Mouse (Mus musculus) kidney, postnatal 0 days (tissue): Measurements from ENCODE around the gene Otor. TPM values are rescaled to one million over a fixed set of nuclear protein-coding genes. Genes with fewer than 3 reads are reported as not detected.

Experiments used
- ATAC-seq: fragments of 200-750 bp; cut with Nextera tagmentation; replicated peaks from 2 replicates; pipeline ENCODE4 v1.8.0; 2017; ENCODE audit warnings: low read depth, moderate number of reproducible peaks, moderate TSS enrichment, moderate library complexity; ENCODE audit not compliant: low FRiP score
- DNase-seq: peaks from one replicate; pipeline ENCODE4 v3.0.0-alpha.2; 2016; ENCODE audit warnings: low spot score
- H3K27ac ChIP-seq: fragments of 300-500 bp; sonication (generic); 2 replicates; pipeline ENCODE4 v1.5.1; 2014; ENCODE audit warnings: mild to moderate bottlenecking
- H3K27me3 ChIP-seq: fragments of 300-500 bp; sonication (generic); 2 replicates; pipeline ENCODE4 v1.6.1; 2014; ENCODE audit warnings: low read length, mixed read lengths; ENCODE audit not compliant: insufficient read depth
- H3K36me3 ChIP-seq: fragments of 300-500 bp; sonication (generic); 2 replicates; pipeline ENCODE4 v1.6.1; 2014; ENCODE audit warnings: low read length, mixed read lengths; ENCODE audit not compliant: insufficient read depth
- H3K4me1 ChIP-seq: fragments of 300-500 bp; sonication (generic); replicated peaks from 2 replicates; pipeline ENCODE4 v1.6.1; 2014; ENCODE audit warnings: antibody characterized with exemption, low read length, mixed read lengths; ENCODE audit not compliant: insufficient read depth
- H3K4me2 ChIP-seq: fragments of 300-500 bp; sonication (generic); 2 replicates; pipeline ENCODE4 v1.6.1; 2014; ENCODE audit warnings: mild to moderate bottlenecking, low read length, moderate library complexity, mixed read lengths
- H3K4me3 ChIP-seq: fragments of 300-500 bp; sonication (generic); replicated peaks from 2 replicates; pipeline ENCODE4 v1.5.1; 2014; ENCODE audit warnings: low read depth, low read length
- H3K9ac ChIP-seq: fragments of 300-500 bp; sonication (generic); 2 replicates; pipeline ENCODE4 v1.6.1; 2014; ENCODE audit warnings: low read depth, low read length
- H3K9me3 ChIP-seq: fragments of 300-500 bp; sonication (generic); replicated peaks from 2 replicates; pipeline ENCODE4 v1.6.1; 2016; ENCODE audit warnings: low read length, inconsistent platforms, mixed read lengths
- CTCF ChIP-seq: IDR thresholded peaks from 2 replicates; pipeline ENCODE4 v1.5.1; 2016; ENCODE audit warnings: antibody characterized with exemption, low read depth, mild to moderate bottlenecking, moderate library complexity
- WGBS: fragments of 180-500 bp; shearing (Covaris S2); extraction: QIAGEN DNeasy Blood & Tissue Kit; methylation state at CpG from one replicate; pipeline ENCODE4 v1.1.7; 2014; 5-methylcytosine and 5-hydroxymethylcytosine counted together
- polyA plus RNA-seq: library from polyadenylated mRNA; unstranded; fragments of >200 nt; fragmentation: Nextera tagmentation; extraction: Ambion mirVana; gene quantifications from 2 replicates; pipeline ENCODE4 v1.2.1, GENCODE M21; 2015

The Otor gene
- polyA plus RNA-seq, 1 experiment from 2014 or later = not detected

DNA sequence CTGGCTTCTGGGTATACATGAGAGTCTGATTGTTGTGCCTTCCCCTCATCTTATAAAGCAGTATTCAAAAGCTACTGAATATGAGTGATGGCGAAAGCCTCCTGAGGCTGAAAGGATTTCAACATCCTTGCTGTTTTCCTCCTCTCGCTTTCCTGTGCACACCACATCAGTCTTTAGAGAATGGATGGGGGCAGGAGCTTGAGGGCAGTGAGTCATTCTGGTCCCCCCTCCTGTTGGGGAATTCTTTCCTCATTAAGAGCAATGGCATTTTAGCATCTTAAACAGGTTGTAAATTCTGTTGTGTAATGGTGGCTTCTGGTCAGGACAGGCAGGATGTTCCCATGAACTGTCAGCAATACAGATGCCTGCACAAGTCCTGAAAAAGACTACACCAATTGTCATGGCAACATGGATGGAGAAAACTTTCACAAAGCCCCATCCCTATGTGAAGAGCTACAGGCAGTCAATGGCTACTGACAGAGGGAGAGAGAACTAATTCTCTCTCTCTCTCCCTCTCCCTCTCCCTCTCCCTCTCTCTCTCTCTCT, 6.7 kb downstream of the Otor start:
- no peaks in the 10 kb centered on the region for H3K27me3 ChIP-seq
- H3K27ac ChIP-seq = no peak overlapping the region
- DNase-seq = no peak
- no peaks in the 10 kb centered on the region for H3K4me1 ChIP-seq
- H3K36me3 ChIP-seq = no peaks in the 10 kb centered on the region
- no peak overlapping the region for H3K4me3 ChIP-seq
- no peaks in the 10 kb centered on the region for H3K9me3 ChIP-seq
- ATAC-seq = no peak
- WGBS = 69% methylated on average over 2 of the region's 2 CpGs
- no peak for TF ChIP-seq CTCF
- H3K9ac ChIP-seq = no peak overlapping the region
- H3K4me2 ChIP-seq = no peak overlapping the region

- H3K27me3 ChIP-seq = no peaks in the 10 kb centered on the region
- no peak overlapping the region for H3K4me3 ChIP-seq
- no peak overlapping the region for H3K27ac ChIP-seq
- WGBS = 39% methylated on average over 8 of the region's 8 CpGs
- H3K4me1 ChIP-seq = no peaks in the 10 kb centered on the region
- H3K9me3 ChIP-seq = no peaks in the 10 kb centered on the region
- ATAC-seq = no peak
- no peak overlapping the region for H3K4me2 ChIP-seq
- no peak overlapping the region for H3K9ac ChIP-seq
- H3K36me3 ChIP-seq = no peaks in the 10 kb centered on the region
- no peak for DNase-seq
- no peak for TF ChIP-seq CTCF
Observed at GRCm38 (mm10) chr2:143089866-143090265, 11.6 kb downstream of the Otor start.

- peak; percentile 88 for ATAC-seq
- TF ChIP-seq CTCF = peak; percentile 87
- no peaks in the 10 kb centered on the region for H3K9me3 ChIP-seq
- H3K27me3 ChIP-seq = no peaks in the 10 kb centered on the region
- DNase-seq = peak; percentile 92
- no peak overlapping the region for H3K4me3 ChIP-seq
- H3K4me1 ChIP-seq = no peaks in the 10 kb centered on the region
- H3K36me3 ChIP-seq = no peaks in the 10 kb centered on the region
- WGBS = 15% methylated on average over 6 of the region's 6 CpGs
- H3K9ac ChIP-seq = no peak overlapping the region
- peak overlapping the region; percentile 9; the same call in 1 of the 2 replicates for H3K4me2 ChIP-seq
- no peak overlapping the region for H3K27ac ChIP-seq
Observed at GRCm38 (mm10) chr2:143093726-143094125, 15.5 kb downstream of the Otor start.

DNA sequence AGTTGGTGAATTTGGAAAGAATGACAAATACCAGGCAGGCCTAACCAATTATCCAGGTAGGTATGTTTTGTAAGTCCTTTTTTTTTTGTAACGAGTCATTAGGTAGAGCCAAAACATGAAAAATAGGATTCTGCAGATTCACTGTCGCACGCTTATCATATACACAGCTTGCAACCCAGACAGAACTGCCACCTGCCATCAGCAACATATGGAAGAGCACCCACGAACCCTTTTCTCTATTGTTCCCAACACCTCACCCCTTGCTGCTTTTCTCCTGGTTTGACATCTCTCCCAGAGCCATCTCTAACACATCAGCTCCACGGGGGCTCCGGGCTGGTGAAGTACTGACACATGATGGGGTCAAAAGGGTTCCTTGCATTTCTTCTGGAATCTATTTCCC, 16.5 kb downstream of the Otor start:
- no peaks in the 10 kb centered on the region for H3K36me3 ChIP-seq
- H3K27me3 ChIP-seq = no peaks in the 10 kb centered on the region
- no peak overlapping the region for H3K4me3 ChIP-seq
- no peak for DNase-seq
- H3K9me3 ChIP-seq = no peaks in the 10 kb centered on the region
- no peak overlapping the region for H3K9ac ChIP-seq
- TF ChIP-seq CTCF = no peak
- 60% methylated on average over 6 of the region's 6 CpGs for WGBS
- ATAC-seq = no peak
- no peaks in the 10 kb centered on the region for H3K4me1 ChIP-seq
- H3K27ac ChIP-seq = no peak overlapping the region
- H3K4me2 ChIP-seq = no peak overlapping the region

DNA sequence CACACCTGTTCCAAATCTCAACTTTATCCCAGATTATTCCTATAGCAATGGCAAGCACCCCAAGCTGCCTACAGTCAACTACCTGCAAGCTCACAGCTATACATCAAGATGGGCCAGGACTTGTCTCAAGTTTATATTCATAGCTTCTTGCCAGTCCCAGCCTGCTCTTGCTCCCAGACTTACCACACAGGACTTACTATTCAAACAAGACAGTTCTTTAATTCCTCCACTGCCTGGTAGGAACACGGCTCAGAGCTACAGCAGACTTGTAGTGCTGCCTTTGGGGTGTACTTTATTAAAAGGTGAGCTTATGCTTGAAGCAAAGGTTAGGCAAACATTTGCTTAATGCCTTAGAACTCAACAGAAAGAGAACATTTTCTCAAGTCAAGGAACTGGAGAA, 18.9 kb downstream of the Otor start:
- no peak overlapping the region for H3K4me2 ChIP-seq
- no peaks in the 10 kb centered on the region for H3K4me1 ChIP-seq
- no peaks in the 10 kb centered on the region for H3K27me3 ChIP-seq
- H3K27ac ChIP-seq = no peak overlapping the region
- H3K36me3 ChIP-seq = no peaks in the 10 kb centered on the region
- no peak overlapping the region for H3K4me3 ChIP-seq
- ATAC-seq = no peak
- H3K9me3 ChIP-seq = no peaks in the 10 kb centered on the region
- 65% methylated on average over 1 of the region's 1 CpGs for WGBS
- no peak overlapping the region for H3K9ac ChIP-seq
- DNase-seq = no peak
- no peak for TF ChIP-seq CTCF

DNA sequence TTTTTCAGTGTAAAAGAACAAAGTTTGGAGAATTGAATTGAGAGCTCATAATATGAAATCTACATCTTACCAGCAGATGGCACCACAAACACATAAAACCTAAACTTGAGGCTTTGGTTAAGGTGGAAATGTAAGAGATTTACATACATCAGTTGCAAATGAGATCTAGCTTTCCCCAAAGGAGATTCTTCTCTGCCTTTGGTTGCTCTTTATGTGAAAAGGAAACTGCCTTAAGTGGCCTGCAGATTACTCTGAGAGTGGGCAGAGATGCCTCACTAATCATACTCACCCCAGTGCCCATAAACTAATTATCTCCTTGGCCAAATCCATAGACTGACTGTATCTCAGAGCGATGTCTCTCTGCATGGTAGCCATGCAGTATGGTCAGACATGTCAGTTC, 35.6 kb downstream of the Otor start:
- Histone ChIP-seq H3K27ac (no peak overlapping the region), H3K27me3 (no peaks in the 10 kb centered on the region), H3K4me2 (no peak overlapping the region), H3K4me3 (no peak overlapping the region), H3K4me1 (no peaks in the 10 kb centered on the region), H3K9ac (no peak overlapping the region), H3K9me3 (no peaks in the 10 kb centered on the region), H3K36me3 (no peaks in the 10 kb centered on the region)
- WGBS = 83% methylated on average over 1 of the region's 1 CpGs
- ATAC-seq (no peak), DNase-seq (peak; percentile 72)
- TF ChIP-seq CTCF = peak; percentile 72

DNA sequence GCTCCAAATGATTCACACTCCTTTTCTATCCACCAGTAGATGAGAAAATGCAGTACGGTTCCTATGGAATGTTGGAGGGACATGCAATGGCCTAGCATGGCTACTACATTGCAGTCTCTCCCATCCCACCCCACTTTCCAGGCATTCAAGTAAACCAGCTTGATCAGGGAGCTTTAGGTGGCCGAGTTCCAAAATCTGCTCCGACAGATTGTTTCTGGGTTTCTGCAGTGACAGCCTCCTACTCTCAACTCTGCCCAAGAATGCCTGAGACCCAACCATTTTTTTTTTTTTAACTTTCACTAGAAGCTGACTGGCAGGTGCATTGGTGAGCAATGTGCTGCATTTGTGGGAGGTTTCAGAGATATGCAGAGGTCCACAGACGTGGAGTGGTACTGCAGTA, 36.4 kb downstream of the Otor start:
- Histone ChIP-seq H3K36me3 (no peaks in the 10 kb centered on the region), H3K27ac (no peak overlapping the region), H3K27me3 (no peaks in the 10 kb centered on the region), H3K4me3 (no peak overlapping the region), H3K9me3 (no peaks in the 10 kb centered on the region), H3K4me1 (no peaks in the 10 kb centered on the region), H3K4me2 (no peak overlapping the region), H3K9ac (no peak overlapping the region)
- TF ChIP-seq CTCF = no peak
- DNase-seq (no peak), ATAC-seq (no peak)
- WGBS = 65% methylated on average over 4 of the region's 4 CpGs
